Mouse (Mus musculus): ENCODE measurements around the gene Taf1c.

DNA sequence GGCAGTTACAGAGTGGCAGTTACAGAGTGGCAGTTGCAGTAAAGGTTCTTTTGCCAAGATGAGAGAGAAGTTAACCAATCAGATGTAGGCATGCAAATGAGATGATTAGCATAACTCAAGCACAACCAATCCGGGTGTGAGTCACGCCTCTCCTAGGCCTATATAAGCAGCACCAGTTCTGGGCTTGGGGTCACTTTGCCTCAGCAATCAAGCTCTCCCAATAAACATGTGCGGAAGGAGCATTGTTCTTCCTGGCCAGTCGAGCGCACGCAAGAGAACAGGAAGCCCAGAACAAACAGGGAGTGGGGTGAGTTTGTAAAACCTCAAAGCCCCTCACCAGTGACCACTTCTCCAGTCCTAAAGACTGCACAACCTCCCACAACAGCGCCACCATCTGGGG lies 41.8 kb upstream of the Taf1c start:
- TF ChIP-seq CTCF (IDR thresholded peaks at IDR 0.05; ENCODE audit: control insufficient read depth, insufficient read depth, insufficient replicate concordance, low read depth, low read length) (no peak), POLR2A (IDR thresholded peaks at IDR 0.05; ENCODE audit: control insufficient read depth, low read depth, low read length) (no peak)
